Mouse (Mus musculus) thymus, adult 2 months (tissue): ENCODE measurements around the gene H2al1f. TPM values are rescaled to one million over a fixed set of nuclear protein-coding genes. Genes with fewer than 3 reads are reported as not detected.

ENCODE experiments used
- DNase-seq: peaks from one replicate; pipeline ENCODE4 v3.0.0; 2021
- H3K27ac ChIP-seq: fragments of 200-500 bp; 2 replicates; pipeline ENCODE4 v1.5.1; 2012; ENCODE audit warnings: low read length, control low read depth; ENCODE audit not compliant: control insufficient read depth, insufficient read depth
- H3K27me3 ChIP-seq: fragments of 200-500 bp; 2 replicates; pipeline ENCODE4 v1.6.1; 2012; ENCODE audit warnings: mild to moderate bottlenecking, low read length, moderate library complexity, mixed read lengths; ENCODE audit not compliant: control insufficient read depth, insufficient read depth
- H3K36me3 ChIP-seq: fragments of 200-500 bp; 2 replicates; pipeline ENCODE4 v1.6.1; 2012; ENCODE audit warnings: mild to moderate bottlenecking, low read length, moderate library complexity; ENCODE audit not compliant: control insufficient read depth, insufficient read depth
- H3K4me1 ChIP-seq: fragments of 200-500 bp; replicated peaks from 2 replicates; pipeline ENCODE4 v1.6.1; 2012; ENCODE audit warnings: low read length; ENCODE audit not compliant: control insufficient read depth, insufficient read depth
- H3K4me3 ChIP-seq: fragments of 200-500 bp; 2 replicates; pipeline ENCODE4 v1.5.1; 2012; ENCODE audit warnings: mild to moderate bottlenecking, low read length, control low read depth, moderate library complexity; ENCODE audit not compliant: control insufficient read depth, insufficient read depth
- CTCF ChIP-seq: fragments of 200-500 bp; IDR thresholded peaks from 2 replicates; pipeline ENCODE4 v1.5.1; 2012; ENCODE audit warnings: mild to moderate bottlenecking, control low read depth, low read length, moderate library complexity, borderline replicate concordance; ENCODE audit not compliant: control insufficient read depth, poor library complexity, insufficient read depth; ENCODE audit errors: extremely low read depth
- POLR2A ChIP-seq: fragments of 200-500 bp; IDR thresholded peaks from 2 replicates; pipeline ENCODE4 v1.6.1; 2012; ENCODE audit warnings: mild to moderate bottlenecking, low read length, control low read depth, moderate library complexity; ENCODE audit not compliant: control insufficient read depth, poor library complexity, insufficient read depth; ENCODE audit errors: extremely low read depth
- WGBS: fragments of 180-500 bp; shearing (Covaris S2); methylation state at CpG from one replicate; pipeline ENCODE4 v1.1.7; 2018; 5-methylcytosine and 5-hydroxymethylcytosine counted together
- polyA plus RNA-seq: library from polyadenylated mRNA; depleted of rRNA; stranded (reverse); fragments of >200 nt; gene quantifications from 2 replicates; pipeline ENCODE4 v1.2.3, GENCODE M21; 2012; rRNA removed

Gene H2al1f
- polyA plus RNA-seq, 1 experiment = not detected

- no peak for DNase-seq
- H3K27me3 ChIP-seq = no peaks in the 10 kb centered on the region
- H3K4me1 ChIP-seq = no peaks in the 10 kb centered on the region
- no peaks in the 10 kb centered on the region for H3K36me3 ChIP-seq
- no peak overlapping the region for H3K27ac ChIP-seq
- WGBS = 90% methylated on average over 9 of the region's 9 CpGs
- no peak overlapping the region for H3K4me3 ChIP-seq
- TF ChIP-seq POLR2A (no peak), CTCF (no peak)
Measured at GRCm38 (mm10) chrX:11345762-11346161, 30.8 kb downstream of the H2al1f start.

- Histone ChIP-seq H3K27ac (no peak overlapping the region), H3K4me1 (no peaks in the 10 kb centered on the region)
- WGBS = 96% methylated on average over 3 of the region's 3 CpGs
Measured at GRCm38 (mm10) chrX:11346756-11347155, 31.8 kb downstream of the H2al1f start.

DNA sequence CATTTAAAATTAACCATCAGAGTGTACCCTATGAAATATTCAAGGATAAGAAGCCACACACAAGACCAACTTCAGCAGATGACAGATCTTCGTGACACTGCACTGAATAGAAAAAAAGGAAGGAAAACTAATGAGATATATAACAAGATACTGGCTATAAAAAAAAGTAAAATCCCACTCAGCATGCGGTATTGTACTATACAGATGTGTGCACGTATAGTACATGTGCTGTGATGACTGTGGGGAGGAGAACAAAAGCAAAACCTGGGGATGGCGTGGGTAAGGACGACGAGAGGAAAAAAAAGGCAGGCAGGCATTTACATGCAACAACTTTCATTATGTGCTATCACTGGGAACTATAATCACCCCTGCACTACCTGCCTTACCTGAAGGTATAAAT, 45.9 kb downstream of the H2al1f start:
- no peak overlapping the region for H3K27ac ChIP-seq
- no peaks in the 10 kb centered on the region for H3K36me3 ChIP-seq
- 17% methylated on average over 6 of the region's 6 CpGs for WGBS
- no peak for TF ChIP-seq CTCF
- TF ChIP-seq POLR2A = no peak
- H3K4me1 ChIP-seq = no peaks in the 10 kb centered on the region
- DNase-seq = no peak
- no peaks in the 10 kb centered on the region for H3K27me3 ChIP-seq
- H3K4me3 ChIP-seq = no peak overlapping the region

More at GRCm38 (mm10) chrX:11346756-11347155, 31.8 kb downstream of the H2al1f start:
- TF ChIP-seq POLR2A = no peak
- no peak for TF ChIP-seq CTCF
- Histone ChIP-seq H3K4me3 (no peak overlapping the region), H3K27me3 (no peaks in the 10 kb centered on the region), H3K36me3 (no peaks in the 10 kb centered on the region)
- no peak for DNase-seq

GRCm38 (mm10) chrX:11361261-11361660, 46.3 kb downstream of the H2al1f start:
- 43% methylated on average over 2 of the region's 2 CpGs for WGBS
- TF ChIP-seq POLR2A (no peak), CTCF (no peak)
- Histone ChIP-seq H3K27me3 (no peaks in the 10 kb centered on the region), H3K27ac (no peak overlapping the region), H3K36me3 (no peaks in the 10 kb centered on the region), H3K4me1 (no peaks in the 10 kb centered on the region), H3K4me3 (no peak overlapping the region)
- no peak for DNase-seq

GRCm38 (mm10) chrX:11363890-11364289, 48.9 kb downstream of the H2al1f start:
- no peak overlapping the region for H3K4me3 ChIP-seq
- no peaks in the 10 kb centered on the region for H3K4me1 ChIP-seq
- TF ChIP-seq POLR2A (no peak), CTCF (no peak)
- no peaks in the 10 kb centered on the region for H3K36me3 ChIP-seq
- WGBS = 69% methylated on average over 6 of the region's 6 CpGs
- no peak overlapping the region for H3K27ac ChIP-seq
- no peaks in the 10 kb centered on the region for H3K27me3 ChIP-seq
- DNase-seq = no peak

Other genes with a start within 250 kb of the H2al1f start
- gene H2al1a, start 15.9 kb upstream of the H2al1f start, polyA plus RNA-seq = not detected in 2 replicates
- gene H2al1b, start 12.7 kb upstream of the H2al1f start, polyA plus RNA-seq = not detected in 2 replicates
- not detected in 2 replicates for gene H2al1c, start 9.5 kb upstream of the H2al1f start, polyA plus RNA-seq
- gene H2al1d, start 6.3 kb upstream of the H2al1f start, polyA plus RNA-seq = not detected in 2 replicates
- gene H2al1e, start 3.2 kb upstream of the H2al1f start, polyA plus RNA-seq = not detected in 2 replicates
- not detected in 2 replicates for gene H2al1g, start 3.1 kb downstream of the H2al1f start, polyA plus RNA-seq
- gene H2al1h, start 6.3 kb downstream of the H2al1f start, polyA plus RNA-seq = not detected in 2 replicates
- not detected in 2 replicates for gene H2al1i, start 9.5 kb downstream of the H2al1f start, polyA plus RNA-seq
- not detected in 2 replicates for gene H2al1j, start 12.7 kb downstream of the H2al1f start, polyA plus RNA-seq